Mouse (Mus musculus) embryonic facial prominence, embryonic 15.5 days (tissue): ENCODE measurements around the gene Cdk11b. TPM values are rescaled to one million over a fixed set of nuclear protein-coding genes. Genes with fewer than 3 reads are reported as not detected.
A peak's percentile ranks its signal among the peaks of the same experiment; 100 is the strongest.

Source experiments
- ATAC-seq: fragments of 200-750 bp; cut with Nextera tagmentation; 2 replicates; pipeline ENCODE4 v1.8.0; 2017; ENCODE audit warnings: low read depth, moderate TSS enrichment; ENCODE audit not compliant: insufficient number of reproducible peaks, low FRiP score, low TSS enrichment
- H3K27ac ChIP-seq: fragments of 300-500 bp; sonication (generic); replicated peaks from 2 replicates; pipeline ENCODE4 v1.5.1; 2015; ENCODE audit warnings: mild to moderate bottlenecking, inconsistent platforms
- H3K27me3 ChIP-seq: fragments of 300-500 bp; sonication (generic); 2 replicates; pipeline ENCODE4 v1.6.1; 2015; ENCODE audit warnings: inconsistent platforms
- H3K36me3 ChIP-seq: fragments of 300-500 bp; sonication (generic); 2 replicates; pipeline ENCODE4 v1.6.1; 2015; ENCODE audit warnings: mild to moderate bottlenecking, inconsistent platforms
- H3K4me1 ChIP-seq: fragments of 300-500 bp; sonication (generic); 2 replicates; pipeline ENCODE4 v1.6.1; 2015; ENCODE audit warnings: inconsistent platforms
- H3K4me2 ChIP-seq: fragments of 300-500 bp; sonication (generic); replicated peaks from 2 replicates; pipeline ENCODE4 v1.6.1; 2015; ENCODE audit warnings: mild to moderate bottlenecking, inconsistent platforms
- H3K4me3 ChIP-seq: fragments of 300-500 bp; sonication (generic); replicated peaks from 2 replicates; pipeline ENCODE4 v1.5.1; 2015; ENCODE audit warnings: mild to moderate bottlenecking, inconsistent platforms
- H3K9ac ChIP-seq: fragments of 300-500 bp; sonication (generic); 2 replicates; pipeline ENCODE4 v1.6.1; 2015; ENCODE audit warnings: inconsistent platforms
- H3K9me3 ChIP-seq: fragments of 300-500 bp; sonication (generic); replicated peaks from 2 replicates; pipeline ENCODE4 v1.6.1; 2016; ENCODE audit warnings: inconsistent platforms
- WGBS: fragments of 180-500 bp; shearing (Covaris S2); methylation state at CpG from one replicate; pipeline ENCODE4 v1.1.7; 2015; 5-methylcytosine and 5-hydroxymethylcytosine counted together
- polyA plus RNA-seq: library from polyadenylated mRNA; unstranded; fragments of >200 nt; fragmentation: Nextera tagmentation; extraction: Ambion mirVana; gene quantifications from 2 replicates; pipeline ENCODE4 v1.2.1, GENCODE M21; 2015

Gene Cdk11b
- polyA plus RNA-seq, 1 experiment from 2014 or later = 62.1 TPM

DNA sequence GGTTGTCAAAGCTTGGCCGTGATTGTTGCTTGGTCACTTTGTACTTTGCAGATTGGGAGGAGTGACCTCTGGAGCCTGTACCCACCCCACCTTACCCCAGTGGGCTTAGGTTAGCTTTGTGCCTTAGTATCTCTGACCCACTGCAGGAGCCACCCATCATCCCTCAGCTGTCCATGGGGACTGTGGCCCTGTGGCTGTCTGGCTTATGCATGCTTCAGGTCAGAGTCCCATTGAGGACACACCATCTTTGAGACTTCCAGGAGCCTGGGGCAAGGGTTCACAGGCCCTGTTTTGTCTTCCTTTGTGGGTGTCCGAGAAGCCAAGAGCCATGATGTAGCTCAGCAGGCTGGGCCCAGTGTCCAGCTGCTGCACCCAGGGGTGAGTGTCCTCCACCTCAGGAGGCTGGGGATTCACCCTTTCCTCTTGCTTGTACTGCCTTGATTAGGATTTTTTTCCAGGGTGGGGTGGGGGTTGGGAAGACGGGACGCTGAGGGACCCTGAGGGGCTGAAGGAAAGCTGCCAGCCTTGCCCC is 70.9 kb downstream of the Cdk11b start:
- peak overlapping the region; percentile 95 for H3K4me2 ChIP-seq
- no peaks in the 10 kb centered on the region for H3K36me3 ChIP-seq
- ATAC-seq = no peak
- H3K9ac ChIP-seq = 0 out of 2 replicates have a peak overlapping the region, but pooled peaks have one; percentile 2
- no peaks in the 10 kb centered on the region for H3K9me3 ChIP-seq
- H3K4me1 ChIP-seq = peaks cover 26% of the 10 kb centered on the region
- peak overlapping the region; percentile 74 for H3K4me3 ChIP-seq
- no peak overlapping the region for H3K27ac ChIP-seq
- 66% methylated on average over 4 of the region's 4 CpGs for WGBS
- H3K27me3 ChIP-seq = peaks cover 6% of the 10 kb centered on the region; the same call in 1 of the 2 replicates

DNA sequence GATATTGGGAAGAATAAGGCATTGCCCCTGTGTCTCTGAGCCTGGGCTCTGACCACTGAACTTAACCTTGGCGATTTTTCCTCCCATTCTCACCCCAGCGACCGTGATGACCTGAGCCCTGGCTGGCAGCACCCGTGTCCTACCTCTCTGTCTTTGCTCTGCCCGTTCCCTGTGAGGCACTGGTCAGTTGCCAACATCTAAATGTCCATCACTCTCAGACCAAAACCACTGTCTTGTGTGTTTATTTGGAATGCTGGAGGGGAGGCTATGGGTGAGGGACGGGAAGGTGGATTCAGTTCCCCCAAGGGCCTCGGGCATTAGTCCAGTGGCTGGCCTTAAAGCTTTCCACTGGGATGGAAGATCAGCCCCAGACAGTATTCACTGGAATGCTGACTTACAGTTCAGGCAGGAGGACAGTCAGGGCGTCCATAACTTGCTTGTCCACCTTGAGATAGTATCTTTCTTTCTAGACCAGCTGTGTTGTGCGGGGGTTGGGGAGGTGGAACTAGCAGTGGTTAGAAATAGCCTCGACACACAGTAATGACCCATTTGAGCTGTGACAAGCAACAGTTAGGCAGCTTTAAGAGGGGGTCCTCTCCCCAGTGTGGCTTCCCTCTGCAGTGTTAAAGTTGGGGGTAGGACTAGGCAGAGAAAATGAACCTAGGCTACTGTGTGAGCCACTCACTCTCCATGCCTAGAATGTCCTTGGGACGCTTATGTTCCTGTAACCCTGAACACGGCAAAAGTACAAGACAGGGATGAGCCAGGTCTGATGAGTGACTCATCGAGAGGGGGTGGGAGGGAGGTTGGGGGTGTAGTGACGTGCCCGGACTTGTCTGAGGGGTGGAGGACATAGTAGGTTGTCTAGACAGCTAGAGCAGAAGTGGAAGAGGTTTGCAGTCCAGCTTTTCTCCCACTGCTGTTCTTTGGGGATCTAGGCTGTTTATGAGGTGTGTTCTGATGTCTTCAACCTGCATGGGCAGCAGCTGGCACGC is 71.9 kb downstream of the Cdk11b start:
- Histone ChIP-seq H3K9me3 (no peaks in the 10 kb centered on the region), H3K36me3 (no peaks in the 10 kb centered on the region), H3K4me1 (peaks cover 26% of the 10 kb centered on the region), H3K4me3 (no peak overlapping the region), H3K27ac (no peak overlapping the region), H3K27me3 (no peaks in the 10 kb centered on the region), H3K4me2 (peak overlapping the region; percentile 95; the same call in 1 of the 2 replicates), H3K9ac (0 out of 2 replicates have a peak overlapping the region, but pooled peaks have one; percentile 2)
- whole genome bisulfite sequencing = 64% methylated on average over 16 of the region's 16 CpGs
- ATAC-seq = no peak

Other genes starting within 250 kb of the Cdk11b start
- 0.11 TPM in 1 of 2 replicates, not detected in the other for gene Gabrd, start 226.7 kb upstream of the Cdk11b start, polyA plus RNA-seq
- 3.3 and 4.9 TPM in 2 replicates for gene Cfap74, start 215.7 kb upstream of the Cdk11b start, polyA plus RNA-seq
- 1.2 and 1.3 TPM in 2 replicates for gene Tmem52, start 155.7 kb upstream of the Cdk11b start, polyA plus RNA-seq
- 445 and 456 TPM in 2 replicates for gene Gnb1, start 133.5 kb upstream of the Cdk11b start, polyA plus RNA-seq
- gene Nadk, start 62.5 kb upstream of the Cdk11b start, polyA plus RNA-seq = 83.0 and 88.5 TPM in 2 replicates
- 7.7 and 9.3 TPM in 2 replicates for gene Slc35e2, start 23.4 kb upstream of the Cdk11b start, polyA plus RNA-seq
- not detected in 2 replicates for gene Gm10563, start 20.6 kb downstream of the Cdk11b start, polyA plus RNA-seq
- 38.5 and 39.0 TPM in 2 replicates for gene Mmp23, start 28.5 kb downstream of the Cdk11b start, polyA plus RNA-seq
- gene Mib2, start 44.3 kb downstream of the Cdk11b start, polyA plus RNA-seq = 36.3 and 36.8 TPM in 2 replicates
- gene Fndc10, start 69.5 kb downstream of the Cdk11b start, polyA plus RNA-seq = 13.5 and 13.9 TPM in 2 replicates
- 135 and 140 TPM in 2 replicates for gene Ssu72, start 79.9 kb downstream of the Cdk11b start, polyA plus RNA-seq
- 1.6 and 2.2 TPM in 2 replicates for gene Tmem240, start 109.9 kb downstream of the Cdk11b start, polyA plus RNA-seq
- 84.9 and 89.9 TPM in 2 replicates for gene Atad3a, start 136.2 kb downstream of the Cdk11b start, polyA plus RNA-seq
- gene Vwa1, start 149.8 kb downstream of the Cdk11b start, polyA plus RNA-seq = 14.2 and 17.4 TPM in 2 replicates
- 0.76 and 1.2 TPM in 2 replicates for gene Tmem88b, start 161.0 kb downstream of the Cdk11b start, polyA plus RNA-seq
- 0.29 and 0.71 TPM in 2 replicates for gene Ankrd65, start 165.6 kb downstream of the Cdk11b start, polyA plus RNA-seq
- 175 and 191 TPM in 2 replicates for gene Mrpl20, start 178.0 kb downstream of the Cdk11b start, polyA plus RNA-seq
- gene Ccnl2, start 187.6 kb downstream of the Cdk11b start, polyA plus RNA-seq = 198 and 206 TPM in 2 replicates
- 142 TPM in 2 replicates for gene Aurkaip1, start 206.4 kb downstream of the Cdk11b start, polyA plus RNA-seq
- 137 and 141 TPM in 2 replicates for gene Mxra8, start 214.8 kb downstream of the Cdk11b start, polyA plus RNA-seq
- gene Dvl1, start 222.5 kb downstream of the Cdk11b start, polyA plus RNA-seq = 10.0 and 12.2 TPM in 2 replicates
- gene Tas1r3, start 238.5 kb downstream of the Cdk11b start, polyA plus RNA-seq = 0.48 and 0.56 TPM in 2 replicates
- gene Cptp, start 244.6 kb downstream of the Cdk11b start, polyA plus RNA-seq = 18.0 and 20.1 TPM in 2 replicates
- gene Ints11, start 244.7 kb downstream of the Cdk11b start, polyA plus RNA-seq = 71.7 and 73.1 TPM in 2 replicates